Mouse (Mus musculus) heart, adult 8-10 months (tissue): Measurements from ENCODE around the gene Plod3. TPM values are rescaled to one million over a fixed set of nuclear protein-coding genes. Genes with fewer than 3 reads are reported as not detected.
A peak's percentile ranks its signal among the peaks of the same experiment; 100 is the strongest.

ENCODE experiments used
- DNase-seq: peaks from one replicate; pipeline ENCODE4 v3.0.0; 2022; ENCODE audit warnings: low spot score
- microRNA-seq: library from miRNA; unstranded; fragments of <30 nt; microRNA quantifications from one replicate; pipeline ENCODE4 v1.2.0, GENCODE M21; 2022
- total RNA-seq, 4 experiments: library from RNA; stranded (reverse); gene quantifications; 2 replicates each; pipeline ENCODE4 v1.2.4; 2022

Plod3 gene
- total RNA-seq, 4 experiments from 2014 or later, result 28.8 to 35.8 (median 34.9) TPM

- DNase-seq, result no peak
Measured at GRCm38 (mm10) chr5:137024318-137024717, 37.5 kb downstream of the Plod3 start.

- DNase-seq, result peak; percentile 63
Measured at GRCm38 (mm10) chr5:137025132-137025531, 38.3 kb downstream of the Plod3 start.

GRCm38 (mm10) chr5:137026092-137026491 is 39.3 kb downstream of the Plod3 start, which contains the start of gene Vgf:
Gene Vgf, plus strand, starts transcription at chr5:137026392.
- no peak for DNase-seq

- DNase-seq, result no peak
Measured at GRCm38 (mm10) chr5:137028561-137029272, 41.9 kb downstream of the Plod3 start.

- no peak for DNase-seq
Measured at GRCm38 (mm10) chr5:137029273-137029585, 42.4 kb downstream of the Plod3 start.

- peak; percentile 91 for DNase-seq
Measured at GRCm38 (mm10) chr5:137029643-137030415, 43.0 kb downstream of the Plod3 start.

GRCm38 (mm10) chr5:137030416-137030810 is 43.6 kb downstream of the Plod3 start:
- DNase-seq, result no peak

GRCm38 (mm10) chr5:137031076-137032032 is 44.5 kb downstream of the Plod3 start:
- no peak for DNase-seq

- DNase-seq, result no peak
Measured at GRCm38 (mm10) chr5:137032033-137032421, 45.2 kb downstream of the Plod3 start.

- peak; percentile 80 for DNase-seq
Measured at GRCm38 (mm10) chr5:137032641-137033074, 45.8 kb downstream of the Plod3 start.

GRCm38 (mm10) chr5:137036211-137036610 is 49.4 kb downstream of the Plod3 start:
- no peak for DNase-seq

GRCm38 (mm10) chr5:137039453-137039852 is 52.6 kb downstream of the Plod3 start:
- no peak for DNase-seq

GRCm38 (mm10) chr5:137041442-137041841 is 54.6 kb downstream of the Plod3 start:
- DNase-seq, result no peak

- DNase-seq, result no peak
Measured at GRCm38 (mm10) chr5:137043997-137044396, 57.2 kb downstream of the Plod3 start.

- peak; percentile 97 for DNase-seq
Measured at GRCm38 (mm10) chr5:137045402-137046323, 58.8 kb downstream of the Plod3 start, which contains the start of gene Ap1s1. Gene Ap1s1, minus strand, starts transcription at chr5:137046135.

Small RNA genes within 50 kb of the gene (microRNA-seq; reads per million reads assigned to microRNA genes)
- 8.4 reads per million, percentile 22 among the genes with 10 or more reads in this experiment for gene Mir702

Other genes with a start within 250 kb of the Plod3 start
- gene Col26a1, start 103.8 kb upstream of the Plod3 start, total RNA-seq, result under 1 TPM; 0.09 to 0.75 (median 0.40) TPM
- gene Ift22, start 78.9 kb upstream of the Plod3 start, total RNA-seq, result 10 to 100 TPM in 2 of 4 experiments, 1 to 10 TPM in 2; 8.7 to 14.6 (median 10.3) TPM
- gene Fis1, start 33.7 kb upstream of the Plod3 start, total RNA-seq, result 100 to 1,000 TPM; 192 to 210 (median 197) TPM
- 1 to 10 TPM; 5.1 to 8.7 (median 8.0) TPM for gene Cldn15, start 20.4 kb upstream of the Plod3 start, total RNA-seq
- gene Znhit1, start 1.0 kb downstream of the Plod3 start, total RNA-seq, result 10 to 100 TPM; 65.8 to 76.4 (median 71.6) TPM
- gene Vgf, start 39.4 kb downstream of the Plod3 start, total RNA-seq, result not detected
- gene Ap1s1, start 59.1 kb downstream of the Plod3 start, total RNA-seq, result 10 to 100 TPM; 30.2 to 40.5 (median 38.2) TPM
- gene Serpine1, start 85.2 kb downstream of the Plod3 start, total RNA-seq, result 10 to 100 TPM; 33.2 to 59.2 (median 47.4) TPM
- gene Trim56, start 129.2 kb downstream of the Plod3 start, total RNA-seq, result 10 to 100 TPM; 20.2 to 22.1 (median 21.5) TPM
- not detected for gene Muc3, start 162.3 kb downstream of the Plod3 start, total RNA-seq
- under 1 TPM in 3 of 4 experiments, not detected in 1; 0.23 to 0.60 (median 0.28) TPM for gene Muc3a, start 225.4 kb downstream of the Plod3 start, total RNA-seq